Mouse (Mus musculus) intestine, postnatal 0 days (tissue): ENCODE measurements around the gene Lrrc72. TPM values are rescaled to one million over a fixed set of nuclear protein-coding genes. Genes with fewer than 3 reads are reported as not detected.
A peak's percentile ranks its signal among the peaks of the same experiment; 100 is the strongest.

ENCODE experiments used
- ATAC-seq: fragments of 200-750 bp; cut with Nextera tagmentation; 2 replicates; pipeline ENCODE4 v1.8.0; 2017; ENCODE audit warnings: mild to moderate bottlenecking, moderate TSS enrichment, moderate library complexity
- H3K27ac ChIP-seq: fragments of 300-500 bp; sonication (generic); 2 replicates; pipeline ENCODE4 v1.5.1; 2014; ENCODE audit warnings: mild to moderate bottlenecking, low read depth, low read length, moderate library complexity
- H3K27me3 ChIP-seq: fragments of 300-500 bp; sonication (generic); replicated peaks from 2 replicates; pipeline ENCODE4 v1.6.1; 2014; ENCODE audit warnings: low read length, mixed read lengths; ENCODE audit not compliant: control insufficient read depth, insufficient read depth
- H3K36me3 ChIP-seq: fragments of 300-500 bp; sonication (generic); 2 replicates; pipeline ENCODE4 v1.6.1; 2014; ENCODE audit warnings: mild to moderate bottlenecking, moderate library complexity; ENCODE audit not compliant: control insufficient read depth, insufficient read depth
- H3K4me1 ChIP-seq: fragments of 300-500 bp; sonication (generic); replicated peaks from 2 replicates; pipeline ENCODE4 v1.6.1; 2014; ENCODE audit warnings: antibody characterized with exemption, low read length, mixed read lengths; ENCODE audit not compliant: control insufficient read depth, insufficient read depth
- H3K4me2 ChIP-seq: fragments of 300-500 bp; sonication (generic); replicated peaks from 2 replicates; pipeline ENCODE4 v1.6.1; 2014; ENCODE audit warnings: low read depth, mild to moderate bottlenecking, moderate library complexity
- H3K4me3 ChIP-seq: fragments of 300-500 bp; sonication (generic); 2 replicates; pipeline ENCODE4 v1.5.1; 2014; ENCODE audit warnings: low read depth, low read length
- H3K9ac ChIP-seq: fragments of 300-500 bp; sonication (generic); 2 replicates; pipeline ENCODE4 v1.6.1; 2014; ENCODE audit warnings: mild to moderate bottlenecking, low read depth, low read length
- H3K9me3 ChIP-seq: fragments of 300-500 bp; sonication (generic); 2 replicates; pipeline ENCODE4 v1.6.1; 2016; ENCODE audit warnings: mixed run types; ENCODE audit not compliant: control insufficient read depth
- CTCF ChIP-seq: sonication (generic); IDR thresholded peaks from 2 replicates; pipeline ENCODE4 v1.5.1; 2016; ENCODE audit warnings: low read depth, mild to moderate bottlenecking, control low read depth, antibody characterized with exemption, moderate library complexity
- WGBS: fragments of 180-500 bp; shearing (Covaris S2); extraction: QIAGEN DNeasy Blood & Tissue Kit; methylation state at CpG from one replicate; pipeline ENCODE4 v1.1.7; 2014; 5-methylcytosine and 5-hydroxymethylcytosine counted together
- polyA plus RNA-seq: library from polyadenylated mRNA; unstranded; fragments of >200 nt; fragmentation: Nextera tagmentation; extraction: Ambion mirVana; gene quantifications from 2 replicates; pipeline ENCODE4 v1.2.1, GENCODE M21; 2015

The Lrrc72 gene
- polyA plus RNA-seq, 1 experiment from 2014 or later, result not detected

GRCm38 (mm10) chr12:36216230-36216629, 37.0 kb downstream of the Lrrc72 start:
- Histone ChIP-seq H3K4me3 (no peak overlapping the region), H3K4me1 (no peaks in the 10 kb centered on the region), H3K36me3 (no peaks in the 10 kb centered on the region), H3K9me3 (no peaks in the 10 kb centered on the region), H3K4me2 (peak overlapping the region; percentile 50; the same call in 1 of the 2 replicates), H3K9ac (no peak overlapping the region), H3K27me3 (no peaks in the 10 kb centered on the region), H3K27ac (no peak overlapping the region)
- no peak for TF ChIP-seq CTCF
- WGBS, result 59% methylated on average over 4 of the region's 4 CpGs
- ATAC-seq, result no peak; the same call in 1 of the 2 replicates

GRCm38 (mm10) chr12:36215149-36215480, 38.1 kb downstream of the Lrrc72 start:
- Histone ChIP-seq H3K9ac (no peak overlapping the region), H3K4me2 (no peak overlapping the region), H3K36me3 (no peaks in the 10 kb centered on the region), H3K4me3 (no peak overlapping the region), H3K27me3 (no peaks in the 10 kb centered on the region), H3K27ac (no peak overlapping the region), H3K4me1 (no peaks in the 10 kb centered on the region), H3K9me3 (no peaks in the 10 kb centered on the region)
- WGBS, result 0% methylated on average over 1 of the region's 1 CpGs
- TF ChIP-seq CTCF, result peak; percentile 91
- ATAC-seq, result no peak

DNA sequence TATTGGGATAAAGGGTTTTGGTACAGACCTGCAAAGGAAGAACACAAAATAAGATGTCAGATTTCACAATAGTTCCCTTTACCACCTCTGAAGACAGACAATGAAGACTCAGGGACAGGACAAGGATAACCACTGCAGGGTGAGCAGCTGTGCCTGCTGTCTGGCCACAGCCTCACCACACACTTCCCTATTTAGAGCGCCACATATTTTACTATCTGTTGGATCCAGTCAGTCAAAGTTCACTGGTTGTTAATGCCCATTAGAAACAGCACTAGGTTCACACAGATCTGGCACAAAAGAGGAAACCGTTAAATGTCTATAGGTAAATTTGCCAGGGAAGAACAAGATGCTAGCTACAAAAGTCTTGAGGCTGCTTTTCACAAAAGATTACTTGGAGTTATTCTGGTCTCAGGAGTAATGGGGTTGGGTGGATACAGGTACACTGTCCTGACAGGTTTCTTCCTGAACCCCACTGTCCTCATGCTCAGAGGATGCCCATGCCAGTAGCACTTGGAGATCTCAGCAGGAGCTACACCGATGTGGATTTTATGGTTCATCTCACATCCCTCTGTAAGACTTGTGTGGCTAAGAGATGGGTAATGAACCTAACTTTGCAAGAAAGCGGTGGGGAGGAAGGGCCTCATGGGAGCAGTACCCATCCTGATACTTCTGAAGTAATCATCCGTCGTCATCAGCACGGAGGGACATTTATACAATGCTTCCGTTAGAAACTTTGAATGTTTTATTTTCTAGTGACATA, 38.6 kb downstream of the Lrrc72 start:
- Histone ChIP-seq H3K9me3 (no peaks in the 10 kb centered on the region), H3K9ac (no peak overlapping the region), H3K4me2 (no peak overlapping the region), H3K27me3 (no peaks in the 10 kb centered on the region), H3K27ac (no peak overlapping the region), H3K4me3 (no peak overlapping the region), H3K4me1 (no peaks in the 10 kb centered on the region), H3K36me3 (no peaks in the 10 kb centered on the region)
- no peak for ATAC-seq
- TF ChIP-seq CTCF, result no peak
- WGBS, result 44% methylated on average over 8 of the region's 8 CpGs

- WGBS, result 69% methylated on average over 4 of the region's 4 CpGs
These were observed 43.1 kb downstream of the Lrrc72 start for GRCm38 (mm10) chr12:36210096-36210495.

DNA sequence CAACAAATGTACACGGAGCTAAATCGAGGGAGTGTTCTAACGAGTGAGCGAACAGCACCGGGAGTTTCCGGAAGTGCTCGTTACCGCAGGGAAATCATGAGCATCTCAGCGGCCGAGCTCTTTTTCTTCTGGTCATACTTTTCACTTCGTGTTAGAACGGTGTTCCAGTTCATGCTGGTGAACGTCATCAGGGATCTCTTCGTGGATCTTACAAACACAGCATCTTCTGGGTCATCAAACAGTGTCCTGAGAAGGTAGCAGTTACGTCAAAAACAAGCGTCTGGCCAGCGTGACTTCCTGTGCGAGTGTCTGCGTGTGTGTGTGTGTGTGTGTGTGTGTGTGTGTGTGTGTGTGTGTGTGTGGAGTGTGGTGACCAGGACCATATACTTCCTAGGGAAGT, 44.7 kb downstream of the Lrrc72 start:
- Histone ChIP-seq H3K4me2 (peak overlapping the region; percentile 40), H3K4me1 (no peaks in the 10 kb centered on the region), H3K4me3 (no peak overlapping the region), H3K36me3 (no peaks in the 10 kb centered on the region), H3K9me3 (no peaks in the 10 kb centered on the region), H3K9ac (no peak overlapping the region), H3K27me3 (no peaks in the 10 kb centered on the region), H3K27ac (no peak overlapping the region)
- TF ChIP-seq CTCF, result no peak
- no peak for ATAC-seq
- 70% methylated on average over 19 of the region's 19 CpGs for WGBS

More at GRCm38 (mm10) chr12:36210096-36210495, 43.1 kb downstream of the Lrrc72 start:
- H3K27ac ChIP-seq, result no peak overlapping the region
- H3K27me3 ChIP-seq, result no peaks in the 10 kb centered on the region
- no peaks in the 10 kb centered on the region for H3K9me3 ChIP-seq
- H3K9ac ChIP-seq, result no peak overlapping the region
- TF ChIP-seq CTCF, result no peak
- H3K4me3 ChIP-seq, result no peak overlapping the region
- H3K36me3 ChIP-seq, result no peaks in the 10 kb centered on the region
- no peak for ATAC-seq
- no peaks in the 10 kb centered on the region for H3K4me1 ChIP-seq
- no peak overlapping the region for H3K4me2 ChIP-seq

DNA sequence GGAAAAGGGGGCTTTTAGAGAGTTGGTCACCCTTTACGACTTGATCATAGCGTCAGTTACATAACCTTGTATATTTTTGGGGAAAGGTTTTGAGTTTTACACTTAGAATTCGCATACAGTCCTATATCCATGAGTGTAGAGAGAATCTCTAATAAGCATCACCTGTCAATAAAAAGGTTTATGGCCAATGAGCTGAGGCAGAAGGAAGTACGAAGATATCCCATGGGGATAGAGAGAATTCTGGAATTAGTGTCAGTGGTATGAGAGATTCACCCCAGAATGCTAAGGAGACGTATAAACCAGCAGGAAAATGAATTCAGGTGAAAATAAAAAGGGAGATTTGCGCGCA, 45.4 kb downstream of the Lrrc72 start:
- 70% methylated on average over 7 of the region's 7 CpGs for WGBS
- H3K4me1 ChIP-seq, result no peaks in the 10 kb centered on the region
- TF ChIP-seq CTCF, result no peak
- H3K4me2 ChIP-seq, result peak overlapping the region; percentile 40
- H3K9ac ChIP-seq, result no peak overlapping the region
- H3K9me3 ChIP-seq, result no peaks in the 10 kb centered on the region
- no peak overlapping the region for H3K27ac ChIP-seq
- H3K4me3 ChIP-seq, result no peak overlapping the region
- ATAC-seq, result no peak
- H3K36me3 ChIP-seq, result no peaks in the 10 kb centered on the region
- no peaks in the 10 kb centered on the region for H3K27me3 ChIP-seq
